Mouse (Mus musculus) liver, embryonic 16.5 days (tissue): ENCODE results near the gene Oca2. TPM values are rescaled to one million over a fixed set of nuclear protein-coding genes. Genes with fewer than 3 reads are reported as not detected.

ENCODE experiments used
- ATAC-seq: fragments of 200-750 bp; cut with Nextera tagmentation; 2 replicates; pipeline ENCODE4 v1.8.0; 2017; ENCODE audit warnings: low read depth, mild to moderate bottlenecking, moderate number of reproducible peaks, moderate library complexity
- H3K27ac ChIP-seq: fragments of 300-500 bp; sonication (generic); 2 replicates; pipeline ENCODE4 v1.5.1; 2014; ENCODE audit warnings: mild to moderate bottlenecking, low read length
- H3K27me3 ChIP-seq: fragments of 300-500 bp; sonication (generic); 2 replicates; pipeline ENCODE4 v1.6.1; 2014; ENCODE audit warnings: low read depth, low read length, mixed read lengths; ENCODE audit not compliant: control insufficient read depth, insufficient read depth
- H3K36me3 ChIP-seq: fragments of 300-500 bp; sonication (generic); 2 replicates; pipeline ENCODE4 v1.6.1; 2014; ENCODE audit warnings: mild to moderate bottlenecking; ENCODE audit not compliant: control insufficient read depth, insufficient read depth
- H3K4me1 ChIP-seq: fragments of 300-500 bp; sonication (generic); 2 replicates; pipeline ENCODE4 v1.6.1; 2014; ENCODE audit warnings: low read depth, low read length, mixed read lengths; ENCODE audit not compliant: control insufficient read depth
- H3K4me2 ChIP-seq: fragments of 300-500 bp; sonication (generic); 2 replicates; pipeline ENCODE4 v1.6.1; 2014; ENCODE audit warnings: low read depth, low read length, mixed read lengths
- H3K4me3 ChIP-seq: fragments of 300-500 bp; sonication (generic); 2 replicates; pipeline ENCODE4 v1.5.1; 2014; ENCODE audit warnings: low read depth, mild to moderate bottlenecking, low read length
- H3K9ac ChIP-seq: fragments of 300-500 bp; sonication (generic); 2 replicates; pipeline ENCODE4 v1.6.1; 2014; ENCODE audit warnings: low read depth, low read length
- H3K9me3 ChIP-seq: fragments of 300-500 bp; sonication (generic); replicated peaks from 2 replicates; pipeline ENCODE4 v1.6.1; 2016; ENCODE audit warnings: low read length; ENCODE audit not compliant: control insufficient read depth
- WGBS: fragments of 180-500 bp; shearing (Covaris S2); extraction: QIAGEN DNeasy Blood & Tissue Kit; methylation state at CpG from one replicate; pipeline ENCODE4 v1.1.7; 2014; ENCODE audit not compliant: insufficient replicate concordance; 5-methylcytosine and 5-hydroxymethylcytosine counted together
- polyA plus RNA-seq: library from polyadenylated mRNA; unstranded; fragments of >200 nt; fragmentation: Nextera tagmentation; extraction: Ambion mirVana; gene quantifications from 2 replicates; pipeline ENCODE4 v1.2.1, GENCODE M21; 2015

The Oca2 gene
- polyA plus RNA-seq, 1 experiment from 2014 or later = not detected

GRCm38 (mm10) chr7:56549226-56549625 is 309.7 kb downstream of the Oca2 start:
- Histone ChIP-seq H3K4me2 (no peak overlapping the region), H3K9ac (no peak overlapping the region), H3K27me3 (no peaks in the 10 kb centered on the region), H3K27ac (no peak overlapping the region), H3K4me1 (no peaks in the 10 kb centered on the region), H3K36me3 (no peaks in the 10 kb centered on the region), H3K9me3 (no peaks in the 10 kb centered on the region), H3K4me3 (no peak overlapping the region)
- 52% methylated on average over 4 of the region's 4 CpGs for WGBS
- ATAC-seq = no peak

GRCm38 (mm10) chr7:56551804-56552203 is 312.2 kb downstream of the Oca2 start:
- H3K4me2 ChIP-seq = no peak overlapping the region
- H3K4me3 ChIP-seq = no peak overlapping the region
- no peaks in the 10 kb centered on the region for H3K36me3 ChIP-seq
- ATAC-seq = no peak
- WGBS = 29% methylated on average over 1 of the region's 1 CpGs
- H3K4me1 ChIP-seq = no peaks in the 10 kb centered on the region
- no peaks in the 10 kb centered on the region for H3K27me3 ChIP-seq
- no peak overlapping the region for H3K9ac ChIP-seq
- no peaks in the 10 kb centered on the region for H3K9me3 ChIP-seq
- H3K27ac ChIP-seq = no peak overlapping the region

Other genes with a start within 250 kb of the Oca2 start
- gene Nipa1, start 219.8 kb upstream of the Oca2 start, polyA plus RNA-seq = 10.2 and 10.7 TPM in 2 replicates
- gene Herc2, start 189.6 kb upstream of the Oca2 start, polyA plus RNA-seq = 13.4 and 14.7 TPM in 2 replicates